Mouse (Mus musculus) MEL-GATA-1-ER (cell line): ENCODE measurements at regions not wholly inside any gene's neighbourhood (a gene's known extent, or its start where the extent isn't known, plus 50 kb on each side); places are given as distances from the start of the nearest gene placed in this dataset.

Experiments
- DNase-seq: peaks from one replicate; pipeline ENCODE4 v3.0.0-alpha.2; 2012; ENCODE audit warnings: low read depth; ENCODE audit errors: extremely low read depth

GRCm38 (mm10) chr14:62057096-62057495, 235.3 kb upstream of the Rnaseh2b start:
- no peak for DNase-seq

- DNase-seq: no peak
Measured at GRCm38 (mm10) chr14:62058100-62058499, 234.3 kb upstream of the Rnaseh2b start.

- no peak for DNase-seq
Measured at GRCm38 (mm10) chr14:62071140-62071539, 221.2 kb upstream of the Rnaseh2b start.

- no peak for DNase-seq
Measured at GRCm38 (mm10) chr14:62084047-62084446, 208.3 kb upstream of the Rnaseh2b start.

- DNase-seq: no peak
Measured at GRCm38 (mm10) chr14:62088174-62088573, 204.2 kb upstream of the Rnaseh2b start.

GRCm38 (mm10) chr14:62117532-62117931, 174.9 kb upstream of the Rnaseh2b start:
- DNase-seq: no peak

GRCm38 (mm10) chr14:62118542-62118953, 173.8 kb upstream of the Rnaseh2b start:
- DNase-seq: no peak

- DNase-seq: no peak
Measured at GRCm38 (mm10) chr14:62128918-62129317, 163.5 kb upstream of the Rnaseh2b start.

- no peak for DNase-seq
Measured at GRCm38 (mm10) chr14:62132353-62132816, 160.0 kb upstream of the Rnaseh2b start.

- DNase-seq: no peak
Measured at GRCm38 (mm10) chr14:62137981-62138380, 154.4 kb upstream of the Rnaseh2b start.

- DNase-seq: no peak
Measured at GRCm38 (mm10) chr14:62144385-62145030, 147.9 kb upstream of the Rnaseh2b start.

- no peak for DNase-seq
Measured at GRCm38 (mm10) chr14:62157038-62157716, 135.2 kb upstream of the Rnaseh2b start.

- no peak for DNase-seq
Measured at GRCm38 (mm10) chr14:62159690-62160089, 132.7 kb upstream of the Rnaseh2b start.

GRCm38 (mm10) chr14:62163120-62163796, 129.1 kb upstream of the Rnaseh2b start:
- DNase-seq: no peak

GRCm38 (mm10) chr14:62164918-62165317, 127.5 kb upstream of the Rnaseh2b start:
- DNase-seq: no peak

- no peak for DNase-seq
Measured at GRCm38 (mm10) chr14:62166006-62166405, 126.4 kb upstream of the Rnaseh2b start.

- DNase-seq: peak; percentile 51
Measured at GRCm38 (mm10) chr14:62166596-62166995, 125.8 kb upstream of the Rnaseh2b start.

- no peak for DNase-seq
Measured at GRCm38 (mm10) chr14:62167090-62167489, 125.3 kb upstream of the Rnaseh2b start.

- no peak for DNase-seq
Measured at GRCm38 (mm10) chr14:62168711-62169110, 123.7 kb upstream of the Rnaseh2b start.

GRCm38 (mm10) chr14:62170385-62170784, 122.0 kb upstream of the Rnaseh2b start:
- DNase-seq: no peak

GRCm38 (mm10) chr14:62171256-62172047, 120.9 kb upstream of the Rnaseh2b start:
- no peak for DNase-seq
